Mouse (Mus musculus) adrenal gland (tissue): ENCODE data around the gene Sat2.

Experiments used
- intact Hi-C: fragments of 180-260 bp; cut with DNase I; formaldehyde crosslinking; loops from one replicate; pipeline ENCODE4 v1.15.1; 2025

Gene Sat2

DNA sequence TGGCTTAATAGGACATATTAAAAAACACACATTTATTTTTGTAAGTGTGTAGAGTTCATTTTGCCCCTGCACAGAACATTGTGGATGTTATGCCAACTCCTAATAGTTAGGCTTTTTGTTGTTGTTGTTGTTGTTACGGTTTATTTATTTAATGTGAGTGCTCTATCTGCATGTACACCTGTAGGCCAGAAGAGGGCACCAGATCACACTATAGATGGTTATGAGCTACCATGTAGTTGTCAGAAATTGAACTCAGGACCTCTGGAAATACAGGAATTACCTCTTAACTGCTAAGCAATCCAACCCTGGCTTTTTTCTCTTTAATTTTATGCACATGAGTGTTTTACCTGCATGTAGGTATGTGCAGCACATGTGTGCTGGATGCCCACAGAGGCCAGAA is 8.0 kb downstream of the Sat2 start:
- intact Hi-C loops, result loop anchor here (5.0 kb wide), 1 partner anchor 32 kb away; the partner anchor contains the start of gene Mpdu1

DNA sequence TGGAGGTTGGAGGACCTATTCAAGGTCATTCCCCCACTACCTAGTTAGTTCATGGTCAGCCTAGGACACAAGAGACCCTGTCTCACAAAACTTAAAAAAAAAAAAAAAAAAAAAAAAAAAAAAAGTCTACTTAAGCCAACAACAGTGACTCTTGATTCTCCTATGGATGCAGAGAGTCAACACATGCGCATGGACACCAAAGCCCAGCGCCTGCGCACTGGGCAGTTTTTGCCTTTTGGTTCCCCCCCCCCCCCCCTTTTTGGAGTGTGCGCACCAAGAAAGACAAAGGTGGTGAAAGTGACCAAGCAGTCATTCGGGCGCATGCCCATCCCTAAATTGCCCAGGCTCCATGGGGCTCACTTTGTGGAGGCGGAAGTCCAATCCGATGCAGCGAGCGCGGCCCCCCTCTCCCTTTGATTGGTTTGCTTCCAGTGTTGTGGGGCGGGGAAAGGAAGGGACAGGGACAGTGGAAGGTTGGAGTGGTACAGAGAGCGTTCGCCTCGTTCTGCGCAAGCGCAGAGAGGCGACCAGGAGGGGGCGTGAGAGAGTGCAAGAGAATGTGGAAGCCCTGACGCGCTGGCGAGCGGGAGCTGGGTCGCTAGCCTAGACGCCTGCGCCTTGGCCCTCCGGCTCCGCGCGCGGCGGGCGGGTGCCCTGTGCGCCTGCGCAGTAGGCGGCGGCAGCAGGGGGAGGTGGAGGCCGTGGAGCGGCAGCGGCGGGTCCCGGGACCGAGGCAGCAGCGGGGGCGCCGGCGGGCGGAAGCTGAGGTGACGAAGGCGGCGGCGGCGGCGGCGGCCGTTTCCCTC is 10.7 kb downstream of the Sat2 start, which contains the start of gene Fxr2:
Fxr2 (plus strand) TSS at position 707 of the 806 bp plus-strand sequence.
- intact Hi-C loops, result no loop called here

DNA sequence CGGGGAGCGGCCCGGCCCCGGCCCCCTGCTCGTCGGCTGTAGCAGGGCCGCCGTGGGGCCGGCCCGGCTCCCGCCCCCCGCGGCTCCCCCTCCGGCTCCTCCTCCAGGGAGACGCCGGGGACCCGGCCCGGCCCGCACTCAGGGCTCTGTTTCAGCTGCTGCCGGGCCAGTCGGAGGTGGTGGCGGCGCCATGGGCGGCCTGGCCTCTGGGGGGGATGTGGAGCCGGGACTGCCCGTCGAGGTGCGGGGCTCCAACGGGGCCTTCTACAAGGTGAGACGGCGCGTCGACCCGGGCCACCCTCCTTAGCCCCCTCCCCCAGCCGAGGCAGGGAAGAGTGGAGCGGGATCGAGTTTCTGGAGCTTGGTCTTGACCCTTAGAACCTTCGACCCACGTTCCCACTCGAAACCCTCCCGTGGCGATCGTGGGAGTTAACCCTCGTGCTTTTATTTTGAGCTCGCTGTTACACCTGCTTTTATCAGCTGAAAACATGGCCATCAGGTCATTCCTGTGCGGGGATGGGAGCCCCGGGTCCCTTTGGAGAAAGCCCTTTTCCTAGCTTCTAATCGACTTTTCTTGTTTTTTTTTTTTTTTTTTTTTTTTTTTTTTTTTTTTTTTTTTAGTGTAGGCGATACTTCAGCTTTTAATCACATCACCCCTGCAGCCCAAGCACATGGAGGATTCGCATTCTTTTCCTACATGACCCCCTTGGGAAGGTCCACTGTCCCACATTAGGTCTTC is 11.5 kb downstream of the Sat2 start:
- intact Hi-C loops, result no loop called here

DNA sequence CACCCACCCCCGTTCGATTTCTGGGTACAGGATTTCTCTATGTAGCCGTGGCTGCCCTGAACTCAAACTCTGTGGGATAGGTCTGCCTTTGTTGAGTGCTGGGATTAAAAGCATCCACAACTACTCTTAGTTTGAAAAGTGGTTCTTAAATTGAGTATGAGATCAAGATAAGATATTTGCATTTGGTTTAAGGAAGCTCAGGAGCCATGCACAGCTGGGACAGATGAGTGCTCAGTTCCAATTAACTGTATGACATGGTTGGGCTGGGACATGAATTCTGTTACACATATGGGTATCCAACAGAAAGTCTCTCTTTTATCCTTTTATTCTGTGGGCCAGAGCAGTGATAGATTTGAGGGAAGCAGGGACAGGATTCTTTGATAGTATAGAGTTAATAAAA is 13.6 kb downstream of the Sat2 start:
- intact Hi-C loops, result no loop called here

DNA sequence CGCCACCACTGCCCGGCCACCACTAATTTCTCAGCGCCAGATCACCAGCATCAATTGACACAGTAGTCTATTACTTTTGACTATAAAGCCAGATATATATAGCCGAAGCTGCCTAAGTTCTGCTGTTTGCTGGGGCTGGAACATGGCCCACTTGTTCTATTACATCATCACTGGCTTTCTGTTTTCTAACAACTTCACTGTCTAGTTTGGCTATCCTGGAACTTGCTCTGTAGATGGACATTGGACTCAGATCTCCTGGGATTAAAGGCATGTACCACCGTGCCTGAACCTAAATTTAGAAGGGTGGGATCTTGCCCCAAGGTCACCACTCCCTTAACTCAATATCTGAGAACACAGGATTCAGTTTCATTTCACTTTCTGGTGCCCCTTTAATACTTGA is 24.0 kb downstream of the Sat2 start:
- intact Hi-C loops, result no loop called here

DNA sequence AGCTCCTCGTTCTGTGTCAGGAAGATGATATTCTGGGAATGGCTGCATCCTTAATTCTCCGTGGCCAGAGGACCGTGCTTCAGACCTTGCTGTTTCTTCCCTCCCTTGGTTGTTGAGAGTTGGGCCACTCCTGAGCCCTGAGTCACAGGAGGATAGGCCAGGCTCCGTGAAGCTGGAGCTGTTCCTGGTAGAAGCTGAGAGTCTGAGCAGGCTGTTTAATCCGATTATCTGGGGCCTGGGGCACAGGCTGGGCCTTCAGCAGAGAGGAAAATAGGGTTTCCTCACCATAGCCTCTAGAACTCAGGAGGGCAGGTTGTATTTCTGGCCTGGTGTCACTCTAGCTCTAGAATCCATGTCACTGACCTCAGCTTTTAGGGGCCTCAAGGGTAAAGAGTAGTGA is 31.6 kb downstream of the Sat2 start:
- intact Hi-C loops, result no loop called here

DNA sequence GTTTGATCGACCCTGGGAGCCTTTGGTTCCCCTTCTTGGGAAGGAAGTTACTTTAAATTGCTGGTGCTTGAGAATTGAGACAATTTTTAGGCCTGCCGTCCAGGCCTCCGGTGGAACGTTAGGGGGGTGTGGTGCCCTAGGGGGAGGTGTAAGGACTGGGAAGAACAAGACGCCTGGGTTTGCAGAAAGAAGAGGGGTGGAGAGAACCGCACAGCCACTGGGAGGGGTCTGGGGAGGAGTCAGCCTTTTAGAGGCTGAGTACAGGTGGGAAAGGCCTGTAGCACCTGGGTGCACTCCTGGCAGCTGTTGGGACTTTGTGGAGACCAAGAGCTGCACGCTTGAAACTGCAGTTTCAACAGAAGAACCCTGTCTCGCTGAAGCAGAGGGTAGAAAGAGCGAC is 32.9 kb downstream of the Sat2 start:
- intact Hi-C loops, result no loop called here

DNA sequence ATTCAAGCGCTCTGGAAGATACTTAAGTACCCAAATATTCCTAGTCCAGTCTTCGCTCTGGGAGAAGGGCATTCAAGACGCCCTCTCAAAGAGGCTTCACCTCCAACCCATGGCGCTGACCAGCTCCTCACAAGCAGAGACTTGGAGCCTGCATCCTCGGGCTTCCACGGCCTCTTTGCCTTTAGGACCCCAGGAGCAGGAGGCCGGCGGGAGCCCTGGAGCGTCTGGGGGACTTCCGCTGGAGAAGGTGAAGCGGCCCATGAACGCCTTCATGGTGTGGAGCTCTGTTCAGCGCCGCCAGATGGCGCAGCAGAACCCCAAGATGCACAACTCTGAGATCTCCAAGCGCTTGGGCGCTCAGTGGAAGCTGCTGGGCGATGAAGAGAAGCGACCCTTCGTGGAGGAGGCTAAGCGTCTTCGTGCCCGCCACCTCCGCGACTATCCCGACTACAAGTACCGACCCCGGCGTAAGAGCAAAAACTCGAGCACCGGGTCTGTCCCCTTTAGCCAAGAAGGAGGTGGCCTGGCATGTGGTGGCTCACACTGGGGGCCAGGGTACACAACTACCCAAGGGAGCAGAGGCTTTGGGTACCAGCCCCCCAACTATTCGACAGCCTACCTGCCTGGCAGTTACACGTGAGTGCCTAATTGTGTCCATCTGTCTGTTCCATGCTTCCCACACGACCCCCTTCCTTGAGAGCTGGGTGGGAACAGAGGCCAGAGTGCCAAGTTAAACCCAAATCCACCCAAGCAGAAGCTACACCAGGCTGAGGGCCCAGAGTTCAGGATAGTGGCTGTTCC is 33.6 kb downstream of the Sat2 start, which contains the start of gene Sox15:
Sox15 (plus strand) TSS at position 51 of the 801 bp plus-strand sequence.
- intact Hi-C loops, result no loop called here

DNA sequence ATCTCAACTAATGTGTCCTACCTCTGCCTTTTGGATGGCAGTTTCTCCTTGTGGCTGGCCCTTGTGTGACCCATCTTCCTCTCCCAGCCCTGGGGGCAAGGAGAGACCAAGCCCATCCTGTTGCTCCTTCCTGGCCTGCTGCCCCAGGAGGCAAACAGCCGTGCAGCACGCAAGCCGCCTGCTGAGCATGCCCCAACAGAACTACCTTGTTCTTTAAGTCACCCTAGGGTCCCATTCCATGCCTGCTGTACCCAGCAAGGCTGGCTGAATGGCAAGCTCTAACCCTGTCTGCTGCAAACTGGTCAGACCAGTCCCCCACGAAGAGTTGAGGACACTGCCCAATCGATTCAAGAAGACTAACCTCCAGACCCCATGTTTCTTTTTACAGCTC is 34.2 kb downstream of the Sat2 start:
- intact Hi-C loops, result no loop called here

DNA sequence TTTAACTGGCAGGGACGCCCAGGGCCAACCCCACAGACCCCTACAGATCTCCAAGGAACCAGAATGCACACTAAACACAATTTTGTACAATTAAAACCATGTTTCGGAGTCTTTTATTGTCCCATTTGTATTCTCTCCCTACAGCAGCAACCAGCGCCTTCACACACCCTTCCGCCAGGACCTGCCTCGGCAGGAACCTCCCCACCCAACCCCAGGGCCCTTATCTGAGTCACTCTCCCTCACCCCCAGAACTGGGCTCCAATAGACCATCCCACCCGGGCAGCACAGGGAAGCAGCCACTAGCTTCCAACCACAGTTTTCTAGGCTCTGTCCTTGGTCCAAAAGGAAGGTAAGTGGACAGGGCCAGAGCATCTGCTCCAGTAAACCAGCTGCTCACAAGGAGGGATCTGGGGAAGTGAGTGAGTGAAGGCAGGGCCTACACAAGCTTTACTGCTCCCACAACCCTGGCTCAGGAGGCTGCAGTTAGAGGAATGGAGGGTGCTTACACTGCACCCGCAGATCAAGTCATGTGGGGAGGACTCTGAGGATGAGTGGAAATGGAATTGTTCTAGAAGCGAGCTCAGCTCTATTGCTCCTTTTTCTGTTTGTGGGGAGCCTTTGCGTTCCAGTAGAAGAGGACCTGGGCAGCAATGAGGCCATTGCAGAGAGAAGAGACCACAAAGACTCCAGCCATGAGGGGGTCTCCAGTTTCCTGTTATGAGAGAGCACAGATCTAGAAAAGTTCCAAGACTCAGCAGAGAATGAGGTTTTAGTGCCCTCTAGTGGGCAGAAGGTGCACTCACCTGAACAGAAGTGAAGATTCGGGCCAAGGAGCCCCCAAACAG is 35.0 kb downstream of the Sat2 start:
- intact Hi-C loops, result no loop called here

DNA sequence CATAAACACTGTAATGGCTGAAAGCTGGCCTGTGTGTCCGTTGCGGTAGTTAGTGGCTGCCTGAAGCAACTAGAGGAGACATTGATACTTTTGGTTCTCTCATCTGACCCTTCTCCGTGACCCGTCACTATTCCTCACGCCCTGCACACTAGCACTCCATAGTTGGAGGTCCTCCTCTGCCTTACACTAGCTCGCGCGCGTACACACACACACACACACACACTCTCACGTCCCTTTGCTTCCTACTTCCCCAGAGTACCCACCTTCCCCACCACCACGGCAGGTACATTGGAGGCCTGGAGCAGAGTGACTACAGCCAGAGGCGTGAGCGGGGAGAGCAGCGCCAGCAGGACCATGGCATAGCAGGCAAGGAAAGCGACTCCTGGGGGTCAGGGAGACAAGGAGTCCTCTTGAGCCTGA is 35.6 kb downstream of the Sat2 start:
- intact Hi-C loops, result no loop called here

DNA sequence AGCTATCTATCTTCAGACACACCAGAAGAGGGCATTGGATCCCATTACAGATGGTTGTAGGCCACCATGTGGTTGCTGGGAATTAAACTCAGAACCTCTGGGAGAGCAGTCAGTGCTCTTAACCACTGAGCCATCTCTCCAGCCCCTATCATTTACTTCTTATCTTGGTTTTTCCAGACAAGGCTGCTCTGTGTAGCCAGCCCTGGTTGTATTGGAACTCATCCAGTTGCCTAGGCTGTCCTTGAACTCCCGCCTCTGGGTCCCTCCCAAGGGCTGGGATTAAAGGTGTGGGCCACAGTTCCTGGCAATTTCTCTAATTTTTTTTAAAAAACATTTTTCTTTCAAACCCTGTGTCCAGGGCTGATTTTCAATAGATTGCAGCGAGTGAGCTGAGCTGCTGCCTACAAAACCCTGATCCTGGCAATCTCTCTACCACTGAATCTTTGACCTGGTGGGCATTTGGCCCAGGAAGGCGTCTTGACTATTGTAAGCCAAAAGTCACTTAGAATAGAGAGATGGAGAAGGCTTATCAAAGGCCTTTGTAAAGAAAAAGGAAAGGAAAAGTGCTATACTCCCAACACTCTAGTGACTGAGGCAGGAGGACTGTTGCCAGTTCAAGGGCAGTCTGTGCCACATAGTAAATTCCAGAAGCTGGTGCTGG is 39.5 kb downstream of the Sat2 start:
- intact Hi-C loops, result loop anchor here (5.0 kb wide), 1 partner anchor 34 kb away; no protein-coding TSS in a partner anchor

DNA sequence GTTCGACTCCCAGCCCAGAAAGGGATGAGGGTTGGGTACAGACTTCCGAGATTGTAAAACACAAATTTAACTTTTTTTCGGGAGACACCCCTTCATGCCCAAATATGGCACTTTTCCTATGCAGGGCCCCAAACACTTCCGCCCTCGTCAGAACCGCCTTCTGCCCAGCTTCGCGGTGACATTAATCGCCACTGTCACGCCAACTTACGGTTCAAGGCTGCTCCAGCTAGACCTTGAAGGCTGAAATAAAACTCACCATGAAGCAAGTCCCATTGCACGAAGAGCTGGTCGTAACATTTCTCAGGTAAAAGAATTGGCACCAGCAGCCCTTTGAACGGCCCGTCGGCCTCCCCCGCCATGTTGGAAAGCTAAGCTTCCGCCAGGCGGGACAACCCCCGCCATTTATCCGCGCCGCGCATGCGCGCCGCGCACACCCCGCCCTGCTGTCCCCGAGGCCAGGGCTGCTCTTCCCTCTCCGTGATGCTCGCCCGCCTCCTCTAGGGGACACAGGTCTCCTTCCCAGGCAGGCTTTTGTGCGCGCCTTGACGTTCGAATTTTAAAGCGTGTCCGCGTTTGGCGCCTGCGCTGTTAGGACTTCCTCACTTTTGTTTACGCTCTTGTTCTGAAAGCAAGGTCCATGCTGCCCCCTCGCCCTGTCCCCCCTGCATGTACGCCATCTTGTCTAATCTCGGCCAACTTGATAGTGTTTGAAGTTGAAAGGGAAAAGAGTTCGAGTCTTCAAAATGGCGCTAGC is 40.6 kb downstream of the Sat2 start, which contains the start of gene Mpdu1:
Mpdu1 (minus strand) TSS at position 430 of the 754 bp plus-strand sequence.
- intact Hi-C loops, result loop anchor here (5.0 kb wide), 1 partner anchor 35 kb away; no protein-coding TSS in a partner anchor

DNA sequence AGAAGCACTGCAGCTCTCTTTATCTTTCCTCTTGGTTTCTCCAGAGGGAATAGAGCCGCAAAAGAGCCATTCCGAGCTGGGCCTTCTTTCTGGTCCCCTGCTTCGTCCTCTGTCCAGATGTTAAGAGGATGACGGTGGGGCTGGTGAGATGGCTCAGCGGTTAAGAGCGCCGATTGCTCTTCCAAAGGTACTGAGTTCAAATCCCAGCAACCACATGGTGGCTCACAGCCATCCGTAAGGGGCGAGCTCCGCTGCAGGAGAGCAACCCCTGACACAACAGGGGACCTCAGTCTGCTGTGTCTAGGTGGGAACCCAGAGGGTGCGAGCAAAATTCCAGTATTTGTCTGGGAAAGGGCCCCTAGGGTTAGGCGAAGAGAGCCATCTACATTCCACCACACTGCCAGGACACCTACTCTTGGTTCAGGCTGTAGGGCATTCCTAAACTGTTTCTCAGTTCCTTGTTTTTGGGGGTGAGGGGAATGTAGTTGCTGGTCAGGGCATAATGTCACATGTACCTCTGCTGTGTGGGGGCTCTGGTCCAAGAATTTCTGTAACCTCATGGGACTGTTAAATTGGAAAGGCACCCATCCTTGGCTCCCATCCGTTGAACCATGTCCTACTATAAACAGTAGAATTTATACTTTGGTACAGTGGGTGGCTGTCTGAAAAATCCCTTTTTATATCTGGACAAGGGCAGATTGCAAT is 41.3 kb downstream of the Sat2 start:
- intact Hi-C loops, result loop anchor here (5.0 kb wide), 1 partner anchor 36 kb away; no protein-coding TSS in a partner anchor

DNA sequence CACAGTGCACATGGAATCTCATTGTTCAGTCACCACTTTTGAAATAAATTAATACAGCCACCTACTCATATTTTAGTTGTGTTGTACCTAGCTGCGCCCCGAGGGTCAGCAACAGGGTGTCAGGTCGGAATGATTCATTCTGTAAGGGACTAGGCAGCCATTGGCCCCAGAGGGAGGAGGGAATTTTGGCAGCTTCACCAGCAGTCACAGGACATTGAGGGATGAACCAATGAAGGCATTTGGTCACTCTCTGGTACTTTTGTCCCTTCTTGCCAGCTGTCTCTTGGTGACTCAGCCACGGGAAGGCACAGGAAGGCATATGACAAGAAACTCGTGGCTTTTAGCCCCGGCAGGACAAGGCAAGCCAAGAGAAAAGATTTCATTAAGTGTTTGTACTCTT is 42.0 kb downstream of the Sat2 start:
- intact Hi-C loops, result loop anchor here (5.0 kb wide), 1 partner anchor 36 kb away; no protein-coding TSS in a partner anchor

DNA sequence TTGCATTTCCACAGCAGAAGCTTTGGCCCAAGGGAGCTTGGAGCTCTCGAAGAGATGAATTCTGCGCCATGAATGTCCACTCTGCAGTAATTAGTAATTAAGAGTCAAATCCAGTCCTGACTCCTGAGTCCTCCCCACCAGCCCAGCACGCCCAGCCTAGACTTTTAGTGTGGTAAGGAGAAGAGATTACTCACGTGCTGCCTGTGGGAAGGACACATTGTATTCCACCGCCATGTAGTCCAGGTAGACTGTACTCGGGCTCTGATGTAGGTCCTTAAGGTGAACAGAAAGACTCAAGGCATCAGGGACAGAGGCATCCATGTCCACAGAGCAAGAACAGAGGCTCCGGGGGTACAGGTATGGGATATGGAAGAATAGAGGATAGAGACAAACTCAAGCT is 43.0 kb downstream of the Sat2 start:
- intact Hi-C loops, result loop anchor here (5.0 kb wide), 1 partner anchor 38 kb away; no protein-coding TSS in a partner anchor

DNA sequence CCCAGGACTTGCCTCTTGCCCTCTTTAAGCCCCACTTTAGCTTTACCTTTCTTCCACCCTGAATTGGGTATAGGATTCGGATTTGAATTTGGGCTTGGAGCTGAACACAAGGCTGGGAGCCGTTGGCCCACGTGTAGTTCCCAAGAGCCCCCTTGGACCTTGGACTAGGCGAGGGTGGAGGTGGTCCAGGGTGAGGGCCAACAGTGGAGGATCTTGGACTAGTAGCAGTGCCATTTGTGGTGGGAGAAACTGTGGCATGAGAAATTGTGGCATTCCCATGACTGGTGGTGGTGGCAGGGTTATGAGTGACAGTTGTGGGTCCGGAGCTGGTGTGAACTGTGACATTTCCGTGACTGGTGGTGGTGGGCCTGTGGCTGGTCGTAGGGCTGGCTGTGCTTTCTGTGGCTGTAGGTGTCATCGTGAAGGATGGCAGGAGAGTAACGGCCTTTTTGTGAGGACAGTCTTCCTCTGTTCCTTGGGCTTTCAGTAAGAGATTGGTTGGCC is 43.7 kb downstream of the Sat2 start:
- intact Hi-C loops, result no loop called here
